Mouse (Mus musculus): ENCODE data around the gene Commd4. TPM values are rescaled to one million over a fixed set of nuclear protein-coding genes. Genes with fewer than 3 reads are reported as not detected.

The Commd4 gene
- polyA plus RNA-seq, 1 experiment = 150 TPM

DNA sequence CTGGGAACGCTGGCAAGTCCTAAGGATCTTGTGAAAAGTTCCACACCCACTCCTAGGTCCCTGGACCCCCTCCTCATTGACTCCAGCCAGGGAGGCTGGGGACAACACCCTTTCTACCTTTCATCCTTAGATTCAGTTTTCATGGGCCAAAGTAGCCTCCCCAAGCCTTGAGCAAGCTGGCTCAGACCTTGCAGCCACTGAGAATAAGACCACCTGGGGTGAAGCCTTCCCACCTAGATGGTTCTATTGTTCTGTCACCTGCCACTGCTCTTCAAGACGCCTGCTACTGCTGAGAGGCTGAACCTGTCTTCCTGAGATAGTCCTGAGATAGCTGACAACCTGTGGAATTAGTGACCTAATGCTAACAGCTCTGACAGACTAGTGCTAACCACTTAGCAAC lies 5.0 kb upstream of the Commd4 start:
- DNase-seq = no peak
- Histone ChIP-seq H3K4me3 (replicated peaks; ENCODE audit: insufficient read depth, low read depth, low read length) (no peak overlapping the region), H3K4me1 (ENCODE audit: control insufficient read depth, insufficient read depth, low read length) (no peaks in the 10 kb centered on the region), H3K27ac (ENCODE audit: insufficient read depth, low read length) (no peak overlapping the region), H3K27me3 (ENCODE audit: control insufficient read depth, insufficient read depth, low read length) (no peaks in the 10 kb centered on the region)
- TF ChIP-seq CTCF (IDR thresholded peaks at IDR 0.05; ENCODE audit: borderline replicate concordance, insufficient read depth, low read depth, low read length) = no peak
- no peak for TF ChIP-seq POLR2A (IDR thresholded peaks at IDR 0.05; ENCODE audit: borderline replicate concordance, insufficient read depth, low read length)
- 19% methylated on average over 2 of the region's 2 CpGs for WGBS

DNA sequence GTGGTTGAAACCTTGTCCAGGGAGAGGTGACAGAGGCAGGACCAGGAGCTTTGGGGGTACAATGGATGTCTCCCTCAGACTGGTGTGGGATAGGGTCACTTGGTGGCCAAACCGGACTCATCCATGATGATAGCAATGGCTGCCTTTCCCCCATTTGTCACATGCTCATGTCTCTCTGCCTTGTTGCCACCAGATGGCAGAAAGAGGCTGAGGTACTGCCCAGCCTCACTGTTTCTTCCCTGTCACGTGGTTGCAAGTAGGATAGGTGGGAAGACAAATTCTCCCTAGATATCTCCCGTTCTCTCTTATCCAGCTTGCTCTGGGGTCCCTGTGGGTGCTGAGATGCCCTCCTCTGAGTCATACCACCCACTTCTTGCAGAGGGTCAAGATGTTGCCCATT lies 4.4 kb upstream of the Commd4 start:
- Histone ChIP-seq H3K27me3 (ENCODE audit: control insufficient read depth, insufficient read depth, low read length) (no peaks in the 10 kb centered on the region), H3K4me3 (replicated peaks; ENCODE audit: insufficient read depth, low read depth, low read length) (no peak overlapping the region), H3K27ac (ENCODE audit: insufficient read depth, low read length) (no peak overlapping the region), H3K4me1 (ENCODE audit: control insufficient read depth, insufficient read depth, low read length) (no peaks in the 10 kb centered on the region; the same call in 1 of the 2 replicates)
- TF ChIP-seq CTCF (IDR thresholded peaks at IDR 0.05; ENCODE audit: borderline replicate concordance, insufficient read depth, low read depth, low read length) = peak; percentile 40; the same call in 1 of the 2 replicates
- TF ChIP-seq POLR2A (IDR thresholded peaks at IDR 0.05; ENCODE audit: borderline replicate concordance, insufficient read depth, low read length) = no peak
- WGBS = 8% methylated on average over 3 of the region's 3 CpGs
- no peak for DNase-seq

DNA sequence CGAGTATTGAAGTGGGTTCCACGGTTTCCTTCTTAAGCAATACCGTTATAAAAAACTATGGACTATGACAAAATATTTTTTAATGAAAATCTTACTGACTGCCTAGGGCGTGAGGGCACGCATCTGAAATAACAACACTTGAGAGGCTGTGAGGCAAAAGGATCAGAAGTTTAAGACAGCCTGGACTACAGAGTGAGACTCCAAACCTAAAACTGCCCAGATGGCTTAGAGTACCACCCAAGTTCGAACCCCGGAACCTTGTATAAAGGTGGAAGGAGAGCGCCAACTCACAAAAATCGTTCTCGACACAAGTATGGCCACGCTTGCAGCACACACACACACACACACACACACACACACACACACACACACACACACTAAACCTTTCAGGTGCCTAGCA lies 375 bp upstream of the Commd4 start:
- H3K4me3 ChIP-seq (replicated peaks; ENCODE audit: insufficient read depth, low read depth, low read length) = peak overlapping the region; percentile 81
- H3K4me1 ChIP-seq (ENCODE audit: control insufficient read depth, insufficient read depth, low read length) = peaks cover 8% of the 10 kb centered on the region
- H3K27ac ChIP-seq (ENCODE audit: insufficient read depth, low read length) = no peak overlapping the region
- H3K27me3 ChIP-seq (ENCODE audit: control insufficient read depth, insufficient read depth, low read length) = no peaks in the 10 kb centered on the region
- DNase-seq = no peak
- WGBS = 29% methylated on average over 11 of the region's 11 CpGs
- TF ChIP-seq CTCF (IDR thresholded peaks at IDR 0.05; ENCODE audit: borderline replicate concordance, insufficient read depth, low read depth, low read length) (no peak), POLR2A (IDR thresholded peaks at IDR 0.05; ENCODE audit: borderline replicate concordance, insufficient read depth, low read length) (no peak)

DNA sequence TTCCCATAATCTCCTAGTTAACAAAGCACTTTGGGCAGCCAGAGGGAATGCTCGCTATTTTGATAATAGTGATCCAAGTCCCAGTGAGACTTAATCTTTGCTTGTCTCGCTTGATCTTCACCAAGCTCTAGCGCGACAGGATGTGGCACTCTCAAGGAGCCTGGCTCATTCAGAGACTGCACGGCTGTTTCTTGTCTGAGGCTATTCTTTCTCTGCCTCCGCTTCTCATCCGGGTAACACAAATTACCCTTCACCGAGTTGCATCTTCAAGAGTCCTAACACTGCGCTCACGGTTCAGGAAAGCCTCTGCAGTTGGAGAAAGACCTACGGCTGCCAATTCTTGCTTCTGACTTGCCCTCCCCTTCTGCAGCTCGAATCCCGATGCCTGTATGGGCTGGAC lies 632 bp downstream of the Commd4 start:
- Histone ChIP-seq H3K27ac (ENCODE audit: insufficient read depth, low read length) (no peak overlapping the region), H3K4me1 (ENCODE audit: control insufficient read depth, insufficient read depth, low read length) (peaks cover 8% of the 10 kb centered on the region), H3K27me3 (ENCODE audit: control insufficient read depth, insufficient read depth, low read length) (no peaks in the 10 kb centered on the region), H3K4me3 (replicated peaks; ENCODE audit: insufficient read depth, low read depth, low read length) (peak overlapping the region; percentile 81)
- TF ChIP-seq POLR2A (IDR thresholded peaks at IDR 0.05; ENCODE audit: borderline replicate concordance, insufficient read depth, low read length) (no peak), CTCF (IDR thresholded peaks at IDR 0.05; ENCODE audit: borderline replicate concordance, insufficient read depth, low read depth, low read length) (no peak)
- DNase-seq = no peak
- 32% methylated on average over 13 of the region's 13 CpGs for WGBS

DNA sequence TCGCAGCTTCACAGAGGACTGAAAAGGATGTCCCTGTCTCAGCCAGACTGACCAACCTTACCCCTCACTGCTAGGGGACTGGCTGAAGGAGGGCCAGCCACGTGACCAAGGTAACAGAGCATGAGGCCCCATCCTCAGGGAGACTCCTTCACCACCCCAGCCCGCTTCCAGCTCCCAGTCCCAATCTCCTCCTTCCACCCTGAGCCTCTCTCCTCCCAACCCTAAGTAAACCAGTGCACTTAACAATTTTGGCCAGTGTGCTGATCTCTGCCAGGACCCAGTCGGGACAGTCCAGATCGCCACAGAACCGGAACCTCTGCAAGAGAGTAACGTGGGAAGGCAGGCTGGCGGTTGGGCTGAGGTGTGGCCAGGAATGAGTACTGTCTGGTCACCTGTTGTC lies 1.3 kb downstream of the Commd4 start:
- WGBS = 87% methylated on average over 8 of the region's 8 CpGs
- H3K4me3 ChIP-seq (replicated peaks; ENCODE audit: insufficient read depth, low read depth, low read length) = peak overlapping the region; percentile 1
- no peak overlapping the region for H3K27ac ChIP-seq (ENCODE audit: insufficient read depth, low read length)
- peaks cover 8% of the 10 kb centered on the region for H3K4me1 ChIP-seq (ENCODE audit: control insufficient read depth, insufficient read depth, low read length)
- H3K27me3 ChIP-seq (ENCODE audit: control insufficient read depth, insufficient read depth, low read length) = no peaks in the 10 kb centered on the region
- DNase-seq = no peak
- no peak for TF ChIP-seq POLR2A (IDR thresholded peaks at IDR 0.05; ENCODE audit: borderline replicate concordance, insufficient read depth, low read length)

DNA sequence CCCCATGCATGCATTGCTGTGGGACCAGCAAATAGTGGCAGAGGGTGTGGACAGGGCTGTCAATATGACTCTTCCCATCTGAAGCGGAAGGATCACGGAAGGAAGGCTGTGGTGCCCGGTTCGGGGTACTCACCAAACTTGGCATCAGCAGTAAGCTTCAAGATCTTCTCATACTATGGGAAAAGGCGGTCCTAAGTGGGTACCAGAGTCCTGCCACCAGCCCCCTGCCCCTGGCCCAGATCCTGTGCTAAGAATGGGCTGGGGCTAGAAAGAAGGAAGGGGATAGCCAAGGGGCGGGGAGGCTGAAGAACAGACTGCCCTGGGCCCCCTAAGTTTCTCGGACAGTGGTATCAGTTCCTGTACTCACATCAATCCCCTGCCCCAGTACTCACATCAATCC lies 1.7 kb downstream of the Commd4 start:
- WGBS = 92% methylated on average over 7 of the region's 7 CpGs
- no peak for TF ChIP-seq CTCF (IDR thresholded peaks at IDR 0.05; ENCODE audit: borderline replicate concordance, insufficient read depth, low read depth, low read length)
- TF ChIP-seq POLR2A (IDR thresholded peaks at IDR 0.05; ENCODE audit: borderline replicate concordance, insufficient read depth, low read length) = no peak
- no peak overlapping the region for H3K27ac ChIP-seq (ENCODE audit: insufficient read depth, low read length)
- H3K4me3 ChIP-seq (replicated peaks; ENCODE audit: insufficient read depth, low read depth, low read length) = no peak overlapping the region
- DNase-seq = no peak
- H3K27me3 ChIP-seq (ENCODE audit: control insufficient read depth, insufficient read depth, low read length) = no peaks in the 10 kb centered on the region
- peaks cover 8% of the 10 kb centered on the region for H3K4me1 ChIP-seq (ENCODE audit: control insufficient read depth, insufficient read depth, low read length)

DNA sequence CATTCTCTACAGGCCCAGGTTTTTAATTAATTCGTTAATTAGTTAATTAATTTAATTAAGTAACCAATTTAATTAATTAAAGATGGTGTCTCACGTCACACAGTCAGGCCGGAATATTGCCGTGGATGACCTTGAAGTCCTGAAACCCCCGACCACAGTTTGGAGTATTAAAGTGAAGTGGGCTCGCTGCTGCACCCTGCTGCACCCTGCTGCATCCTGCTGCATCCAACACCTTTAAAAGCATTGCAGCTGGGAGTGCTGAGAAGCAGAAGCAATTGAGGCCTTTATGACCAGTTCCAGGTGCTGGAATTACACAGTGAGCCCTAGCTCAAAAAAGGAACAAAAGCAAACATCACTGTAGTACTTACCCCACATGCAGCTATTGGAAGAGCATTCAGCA lies 5.8 kb downstream of the Commd4 start:
- H3K4me3 ChIP-seq (replicated peaks; ENCODE audit: insufficient read depth, low read depth, low read length) = no peak overlapping the region
- no peak for DNase-seq
- no peak overlapping the region for H3K27ac ChIP-seq (ENCODE audit: insufficient read depth, low read length)
- no peaks in the 10 kb centered on the region for H3K27me3 ChIP-seq (ENCODE audit: control insufficient read depth, insufficient read depth, low read length)
- TF ChIP-seq CTCF (IDR thresholded peaks at IDR 0.05; ENCODE audit: borderline replicate concordance, insufficient read depth, low read depth, low read length) (no peak), POLR2A (IDR thresholded peaks at IDR 0.05; ENCODE audit: borderline replicate concordance, insufficient read depth, low read length) (no peak)
- H3K4me1 ChIP-seq (ENCODE audit: control insufficient read depth, insufficient read depth, low read length) = peaks cover 10% of the 10 kb centered on the region
- WGBS = 51% methylated on average over 6 of the region's 6 CpGs

DNA sequence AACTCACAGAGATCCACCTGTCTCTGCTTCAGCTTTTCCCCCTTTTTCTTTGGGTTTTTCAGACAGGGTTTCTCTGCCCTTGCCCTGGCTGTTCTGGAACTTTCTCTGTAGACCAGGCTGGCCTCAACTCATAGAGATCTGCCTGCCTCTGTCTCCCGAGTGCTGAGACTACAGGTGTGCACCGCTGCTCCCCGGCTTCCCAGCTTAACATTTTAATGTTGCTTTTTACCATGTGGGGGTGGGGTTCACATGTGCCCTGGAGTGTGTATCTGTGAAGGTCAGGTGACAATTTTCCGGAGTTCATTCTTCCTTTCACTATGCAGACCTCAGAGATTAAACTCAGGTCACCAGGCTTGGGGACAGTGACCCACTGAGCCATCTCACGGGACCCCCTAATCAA lies 7.9 kb downstream of the Commd4 start:
- Histone ChIP-seq H3K4me3 (replicated peaks; ENCODE audit: insufficient read depth, low read depth, low read length) (no peak overlapping the region), H3K27me3 (ENCODE audit: control insufficient read depth, insufficient read depth, low read length) (no peaks in the 10 kb centered on the region), H3K27ac (ENCODE audit: insufficient read depth, low read length) (no peak overlapping the region), H3K4me1 (ENCODE audit: control insufficient read depth, insufficient read depth, low read length) (peaks cover 9% of the 10 kb centered on the region; the same call in 1 of the 2 replicates)
- DNase-seq = no peak
- 82% methylated on average over 5 of the region's 5 CpGs for WGBS
- TF ChIP-seq CTCF (IDR thresholded peaks at IDR 0.05; ENCODE audit: borderline replicate concordance, insufficient read depth, low read depth, low read length) (no peak), POLR2A (IDR thresholded peaks at IDR 0.05; ENCODE audit: borderline replicate concordance, insufficient read depth, low read length) (no peak)
